Mouse (Mus musculus): Measurements from ENCODE around the gene Iqgap2. TPM values are rescaled to one million over a fixed set of nuclear protein-coding genes. Genes with fewer than 3 reads are reported as not detected.
A peak's percentile ranks its signal among the peaks of the same experiment; 100 is the strongest.

Gene Iqgap2
- polyA plus RNA-seq, 1 experiment: 18.5 TPM

DNA sequence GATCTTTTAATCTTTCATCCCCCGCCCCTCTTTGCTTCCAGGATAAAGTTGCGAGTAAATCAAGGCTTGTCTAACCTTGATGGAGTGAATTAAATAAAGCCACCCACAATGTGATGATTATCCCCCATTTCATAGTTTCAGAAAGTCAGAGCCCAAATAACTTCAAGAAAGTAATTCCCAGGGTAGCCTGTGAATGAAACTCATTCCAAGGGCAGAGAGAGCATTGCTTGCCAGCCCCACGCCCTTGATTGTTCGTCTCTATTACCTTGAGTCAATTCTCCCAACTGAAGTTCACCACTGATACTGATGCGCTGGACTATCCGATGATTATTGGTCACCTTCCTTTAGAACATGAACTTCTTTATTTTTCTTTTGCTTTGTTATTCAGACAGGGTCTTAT, 4.8 kb upstream of the Iqgap2 start:
- Histone ChIP-seq H3K9ac (ENCODE audit: low read depth, poor library complexity, severe bottlenecking) (no peak overlapping the region), H3K36me3 (ENCODE audit: control insufficient read depth, insufficient read depth, low read length, poor library complexity, severe bottlenecking) (no peaks in the 10 kb centered on the region), H3K27ac (ENCODE audit: insufficient read depth, low read length) (no peak overlapping the region), H3K27me3 (ENCODE audit: control insufficient read depth, insufficient read depth, low read length, poor library complexity, severe bottlenecking) (no peaks in the 10 kb centered on the region), H3K9me3 (replicated peaks; ENCODE audit: control insufficient read depth, insufficient read depth, low read length, poor library complexity, severe bottlenecking) (no peaks in the 10 kb centered on the region), H3K4me1 (ENCODE audit: control insufficient read depth, insufficient read depth, low read length) (no peaks in the 10 kb centered on the region), H3K4me3 (ENCODE audit: low read depth, low read length) (no peak overlapping the region)
- TF ChIP-seq POLR2A (IDR thresholded peaks at IDR 0.05; ENCODE audit: insufficient read depth, low read length) (no peak), CTCF (IDR thresholded peaks at IDR 0.05; ENCODE audit: low read depth, low read length) (no peak)

DNA sequence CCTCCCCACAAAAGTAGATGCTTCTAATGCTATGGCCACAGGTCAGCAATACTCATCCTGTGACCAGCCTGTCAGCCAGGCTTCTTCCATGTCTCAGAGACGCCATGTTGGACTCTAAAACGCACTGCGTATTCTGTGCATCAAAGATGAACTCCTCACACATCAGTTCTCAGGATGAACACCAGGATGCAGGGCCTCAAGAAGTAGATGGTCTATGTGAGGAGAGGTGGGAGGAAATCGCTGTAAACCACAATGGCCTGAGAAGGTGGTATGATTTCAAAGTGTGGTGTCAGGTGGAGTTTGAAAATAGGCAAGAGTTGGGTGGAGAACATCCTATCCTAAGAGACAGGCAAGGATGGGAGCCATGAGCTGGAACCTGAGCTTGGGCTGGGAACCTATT, 1.4 kb upstream of the Iqgap2 start:
- H3K27ac ChIP-seq (ENCODE audit: insufficient read depth, low read length): no peak overlapping the region
- no peaks in the 10 kb centered on the region for H3K9me3 ChIP-seq (replicated peaks; ENCODE audit: control insufficient read depth, insufficient read depth, low read length, poor library complexity, severe bottlenecking)
- no peak overlapping the region for H3K4me3 ChIP-seq (ENCODE audit: low read depth, low read length)
- H3K36me3 ChIP-seq (ENCODE audit: control insufficient read depth, insufficient read depth, low read length, poor library complexity, severe bottlenecking): no peaks in the 10 kb centered on the region
- H3K9ac ChIP-seq (ENCODE audit: low read depth, poor library complexity, severe bottlenecking): no peak overlapping the region
- no peaks in the 10 kb centered on the region for H3K27me3 ChIP-seq (ENCODE audit: control insufficient read depth, insufficient read depth, low read length, poor library complexity, severe bottlenecking)
- no peak for TF ChIP-seq EP300 (IDR thresholded peaks at IDR 0.05; ENCODE audit: insufficient read depth, low read depth, low read length)
- no peak for TF ChIP-seq CTCF (IDR thresholded peaks at IDR 0.05; ENCODE audit: low read depth, low read length)
- TF ChIP-seq POLR2A (IDR thresholded peaks at IDR 0.05; ENCODE audit: insufficient read depth, low read length): no peak
- no peaks in the 10 kb centered on the region for H3K4me1 ChIP-seq (ENCODE audit: control insufficient read depth, insufficient read depth, low read length)

DNA sequence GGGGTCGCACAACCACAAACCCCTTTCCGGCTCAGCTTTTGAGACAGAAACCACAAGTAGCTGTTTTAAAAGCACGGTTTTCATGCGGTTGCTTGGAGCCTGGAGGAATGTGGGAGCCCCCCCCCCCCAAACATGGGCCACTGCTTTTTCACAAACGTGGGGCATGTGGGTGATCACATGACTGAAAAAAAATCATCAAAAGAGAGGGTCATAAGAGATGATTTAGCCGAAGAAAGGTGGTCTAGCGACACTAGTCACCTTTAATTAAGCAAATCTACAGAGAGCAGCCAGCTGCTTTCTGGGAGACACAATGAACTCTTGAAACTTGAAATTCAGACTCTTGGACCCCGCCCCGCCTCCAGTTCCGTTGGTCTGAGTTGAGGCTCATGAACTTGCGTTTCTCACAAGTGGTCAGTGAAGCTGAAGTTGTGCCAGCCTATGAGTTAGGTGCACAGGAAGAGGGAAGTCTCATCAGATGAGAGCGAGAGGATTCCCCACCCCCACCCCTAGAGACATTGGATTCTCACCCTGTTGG, 956 bp upstream of the Iqgap2 start:
- Histone ChIP-seq H3K4me3 (ENCODE audit: low read depth, low read length) (peak overlapping the region; percentile 94), H3K27ac (ENCODE audit: insufficient read depth, low read length) (no peak overlapping the region), H3K4me1 (ENCODE audit: control insufficient read depth, insufficient read depth, low read length) (no peaks in the 10 kb centered on the region), H3K9me3 (replicated peaks; ENCODE audit: control insufficient read depth, insufficient read depth, low read length, poor library complexity, severe bottlenecking) (no peaks in the 10 kb centered on the region), H3K27me3 (ENCODE audit: control insufficient read depth, insufficient read depth, low read length, poor library complexity, severe bottlenecking) (no peaks in the 10 kb centered on the region), H3K9ac (ENCODE audit: low read depth, poor library complexity, severe bottlenecking) (peak overlapping the region; percentile 73), H3K36me3 (ENCODE audit: control insufficient read depth, insufficient read depth, low read length, poor library complexity, severe bottlenecking) (no peaks in the 10 kb centered on the region)
- TF ChIP-seq POLR2A (IDR thresholded peaks at IDR 0.05; ENCODE audit: insufficient read depth, low read length) (no peak), EP300 (IDR thresholded peaks at IDR 0.05; ENCODE audit: insufficient read depth, low read depth, low read length) (no peak), CTCF (IDR thresholded peaks at IDR 0.05; ENCODE audit: low read depth, low read length) (no peak)

DNA sequence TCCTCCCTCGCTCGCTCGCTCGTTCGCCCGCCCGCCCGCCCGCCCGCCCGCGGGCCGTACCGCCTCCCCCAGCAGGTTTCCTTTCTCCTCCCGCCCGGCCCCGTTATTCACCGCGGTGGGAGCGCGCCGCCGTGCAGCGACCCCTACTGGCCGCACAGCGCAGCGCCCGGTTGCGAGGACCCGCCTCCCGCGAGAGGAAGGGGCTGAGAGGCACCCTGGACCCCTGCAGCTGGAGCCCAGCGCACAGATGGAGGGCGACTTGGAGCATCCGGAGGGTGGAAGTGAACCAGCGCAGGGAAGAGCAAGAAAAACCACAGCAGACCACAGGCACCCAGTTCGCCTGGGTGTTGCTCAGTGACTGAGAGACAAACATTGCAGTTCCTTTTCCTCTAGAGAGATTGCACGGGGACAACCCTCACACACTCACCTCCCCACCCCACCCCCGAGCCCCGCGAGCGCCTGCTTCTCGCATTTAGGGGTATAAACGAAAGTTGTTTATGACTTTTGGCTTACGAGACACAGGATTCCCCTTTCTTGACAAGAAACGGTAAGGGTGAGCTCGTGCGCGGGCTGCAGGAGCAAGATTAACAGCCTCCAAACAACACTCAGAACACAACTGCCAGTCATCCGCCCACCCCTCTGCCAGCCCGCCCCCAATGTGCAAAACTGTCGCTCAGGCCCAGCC, 346 bp upstream of the Iqgap2 start:
- no peak overlapping the region for H3K27ac ChIP-seq (ENCODE audit: insufficient read depth, low read length)
- H3K9ac ChIP-seq (ENCODE audit: low read depth, poor library complexity, severe bottlenecking): peak overlapping the region; percentile 73
- H3K4me3 ChIP-seq (ENCODE audit: low read depth, low read length): peak overlapping the region; percentile 94
- TF ChIP-seq EP300 (IDR thresholded peaks at IDR 0.05; ENCODE audit: insufficient read depth, low read depth, low read length) (0 out of 2 replicates have a peak, but pooled peaks have one; percentile 43), CTCF (IDR thresholded peaks at IDR 0.05; ENCODE audit: low read depth, low read length) (peak; percentile 66), POLR2A (IDR thresholded peaks at IDR 0.05; ENCODE audit: insufficient read depth, low read length) (no peak)
- no peaks in the 10 kb centered on the region for H3K9me3 ChIP-seq (replicated peaks; ENCODE audit: control insufficient read depth, insufficient read depth, low read length, poor library complexity, severe bottlenecking)
- no peaks in the 10 kb centered on the region for H3K27me3 ChIP-seq (ENCODE audit: control insufficient read depth, insufficient read depth, low read length, poor library complexity, severe bottlenecking)
- H3K4me1 ChIP-seq (ENCODE audit: control insufficient read depth, insufficient read depth, low read length): no peaks in the 10 kb centered on the region
- no peaks in the 10 kb centered on the region for H3K36me3 ChIP-seq (ENCODE audit: control insufficient read depth, insufficient read depth, low read length, poor library complexity, severe bottlenecking)

DNA sequence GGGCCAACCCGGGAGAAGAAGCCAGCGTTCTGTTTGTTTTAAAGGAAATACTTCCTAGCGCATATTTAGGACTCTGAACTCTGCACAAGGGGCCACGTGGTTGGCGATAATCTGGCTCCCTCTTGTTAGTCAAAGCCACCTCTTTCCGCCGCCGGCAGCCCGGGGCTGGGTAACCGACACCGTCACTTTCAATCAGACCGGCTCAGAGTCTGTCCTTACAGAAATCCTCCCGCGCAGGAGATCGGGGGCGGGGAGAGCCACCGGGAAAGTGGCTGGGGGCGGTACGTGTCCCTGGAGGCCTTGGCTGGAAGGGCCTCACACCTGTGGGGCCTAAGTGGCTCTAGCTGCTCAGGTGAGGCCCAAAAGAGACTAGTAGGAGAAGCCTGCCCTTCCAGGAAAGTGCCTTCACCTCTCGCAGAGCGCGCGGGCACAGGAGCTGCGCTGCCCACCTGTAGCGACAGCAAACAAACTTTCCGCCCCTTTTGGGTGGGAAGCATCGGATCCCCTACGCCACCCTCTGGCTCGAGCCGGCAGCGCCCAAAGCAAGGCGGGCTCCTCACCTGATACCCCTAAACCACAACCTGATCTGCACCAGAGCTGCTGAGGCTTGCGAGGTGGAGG, 761 bp downstream of the Iqgap2 start:
- H3K27ac ChIP-seq (ENCODE audit: insufficient read depth, low read length): no peak overlapping the region
- no peaks in the 10 kb centered on the region for H3K27me3 ChIP-seq (ENCODE audit: control insufficient read depth, insufficient read depth, low read length, poor library complexity, severe bottlenecking)
- peak overlapping the region; percentile 73 for H3K9ac ChIP-seq (ENCODE audit: low read depth, poor library complexity, severe bottlenecking)
- H3K4me3 ChIP-seq (ENCODE audit: low read depth, low read length): peak overlapping the region; percentile 65
- H3K4me1 ChIP-seq (ENCODE audit: control insufficient read depth, insufficient read depth, low read length): no peaks in the 10 kb centered on the region
- H3K9me3 ChIP-seq (replicated peaks; ENCODE audit: control insufficient read depth, insufficient read depth, low read length, poor library complexity, severe bottlenecking): no peaks in the 10 kb centered on the region
- TF ChIP-seq POLR2A (IDR thresholded peaks at IDR 0.05; ENCODE audit: insufficient read depth, low read length) (no peak), EP300 (IDR thresholded peaks at IDR 0.05; ENCODE audit: insufficient read depth, low read depth, low read length) (no peak), CTCF (IDR thresholded peaks at IDR 0.05; ENCODE audit: low read depth, low read length) (peak; percentile 51)
- H3K36me3 ChIP-seq (ENCODE audit: control insufficient read depth, insufficient read depth, low read length, poor library complexity, severe bottlenecking): no peaks in the 10 kb centered on the region

DNA sequence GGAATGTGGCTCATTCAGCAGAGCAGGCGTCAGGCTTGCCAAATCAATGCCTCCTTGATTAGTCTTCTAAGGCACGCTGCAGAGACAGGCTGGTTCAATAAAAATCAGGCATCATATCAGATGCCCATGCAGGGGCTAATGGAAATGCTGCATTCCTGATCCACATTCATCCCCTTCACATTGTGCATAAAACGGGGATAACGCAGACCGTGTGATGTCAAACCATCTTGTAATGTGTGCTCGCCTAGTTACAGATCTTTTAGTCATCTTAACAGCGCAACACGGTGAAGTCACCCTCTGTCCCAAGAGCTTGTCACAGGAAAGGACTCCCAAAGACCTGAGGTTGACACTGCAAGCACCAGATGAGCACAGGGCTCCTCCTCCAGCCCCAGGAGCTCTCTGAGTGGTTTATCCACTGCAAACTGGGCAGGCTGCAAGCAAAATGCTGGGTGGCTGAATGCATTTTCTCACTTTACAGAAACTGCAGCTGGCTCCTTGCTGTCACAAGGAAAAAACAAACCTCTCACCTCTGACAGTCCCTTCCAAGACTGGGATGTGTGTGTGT, 1.7 kb downstream of the Iqgap2 start:
- TF ChIP-seq CTCF (IDR thresholded peaks at IDR 0.05; ENCODE audit: low read depth, low read length) (no peak), EP300 (IDR thresholded peaks at IDR 0.05; ENCODE audit: insufficient read depth, low read depth, low read length) (no peak), POLR2A (IDR thresholded peaks at IDR 0.05; ENCODE audit: insufficient read depth, low read length) (no peak)
- Histone ChIP-seq H3K4me1 (ENCODE audit: control insufficient read depth, insufficient read depth, low read length) (no peaks in the 10 kb centered on the region), H3K9me3 (replicated peaks; ENCODE audit: control insufficient read depth, insufficient read depth, low read length, poor library complexity, severe bottlenecking) (no peaks in the 10 kb centered on the region), H3K9ac (ENCODE audit: low read depth, poor library complexity, severe bottlenecking) (no peak overlapping the region), H3K36me3 (ENCODE audit: control insufficient read depth, insufficient read depth, low read length, poor library complexity, severe bottlenecking) (no peaks in the 10 kb centered on the region), H3K27me3 (ENCODE audit: control insufficient read depth, insufficient read depth, low read length, poor library complexity, severe bottlenecking) (no peaks in the 10 kb centered on the region), H3K4me3 (ENCODE audit: low read depth, low read length) (no peak overlapping the region), H3K27ac (ENCODE audit: insufficient read depth, low read length) (no peak overlapping the region)
